In genomic region chr5:138758533-138758932, GRCm38 (mm10) we compare ENCODE assay signal across 15 mouse cellular contexts. TPM values are rescaled to one million over a fixed set of nuclear protein-coding genes. Genes with fewer than 3 reads are reported as not detected.
A peak's percentile ranks its signal among the peaks of the same experiment; 100 is the strongest.
DNase-seq lines count a peak whose midpoint lies in the region; ATAC-seq lines count a peak whose summit lies in the region.
"Had no signal": no experiment of that assay in that cellular context is flagged by ENCODE, and none has a peak within 500 bp of the region (broad histone marks: within the 10 kb centered on the region; RNA-seq: fewer than 3 reads in every experiment).

No protein-coding gene starts in this region.

- H3K27me3 ChIP-seq in kidney, embryonic 16.5 days (ENCODE audit: insufficient read depth, low read length): 0 out of 2 replicates have a peak, but pooled peaks cover 5% of the 10 kb centered on the region
- peaks cover 5% of the 10 kb centered on the region; the same call in 1 of the 2 replicates for H3K27me3 ChIP-seq in neural tube, embryonic 11.5 days (ENCODE audit: control insufficient read depth, insufficient read depth, low read length)
- no peaks in the 10 kb centered on the region for H3K27me3 ChIP-seq in midbrain, embryonic 15.5 days (replicated peaks)

- peaks cover 18% of the 10 kb centered on the region; the same call in 1 of the 2 replicates for H3K36me3 ChIP-seq in kidney, embryonic 16.5 days (ENCODE audit: insufficient read depth, low read length)
- no peaks in the 10 kb centered on the region for H3K36me3 ChIP-seq in neural tube, embryonic 11.5 days (ENCODE audit: control insufficient read depth, insufficient read depth, low read length)
- H3K36me3 ChIP-seq in midbrain, embryonic 15.5 days (replicated peaks): peaks cover 16% of the 10 kb centered on the region
- H3K36me3 ChIP-seq: embryonic facial prominence, embryonic 13.5 days; limb, embryonic 12.5 days had no signal

- no peak overlapping the region for H3K4me2 ChIP-seq in kidney, embryonic 16.5 days (replicated peaks; ENCODE audit: low read depth, low read length)
- peak overlapping the region; percentile 5; the same call in 1 of the 2 replicates for H3K4me2 ChIP-seq in neural tube, embryonic 11.5 days (ENCODE audit: low read depth)
- peak overlapping the region; percentile 88 for H3K4me2 ChIP-seq in midbrain, embryonic 15.5 days
- H3K4me2 ChIP-seq: embryonic facial prominence, embryonic 13.5 days; limb, embryonic 12.5 days; lung, embryonic 14.5 days had no signal

- DNase-seq in kidney, adult 9 months: peak; percentile 22
- DNase-seq in neural tube, embryonic 11.5 days (ENCODE audit: low spot score): no peak
- DNase-seq in neural tube, embryonic 10.5 days (ENCODE audit: extremely low spot score, low spot score): no peak
- no peak for DNase-seq in adrenal gland, postnatal 10 days
- DNase-seq in right cerebral cortex, postnatal 25 days: no peak
- DNase-seq: lung, embryonic 14.5 days; thymus, adult 2 months had no signal

- H3K27ac ChIP-seq in kidney, embryonic 16.5 days (ENCODE audit: low read length): no peak overlapping the region
- H3K27ac ChIP-seq in neural tube, embryonic 11.5 days (ENCODE audit: low read depth, low read length): no peak overlapping the region
- H3K27ac ChIP-seq in midbrain, embryonic 15.5 days: no peak overlapping the region
- H3K27ac ChIP-seq: embryonic facial prominence, embryonic 13.5 days; layer of hippocampus, adult 2 months; left cerebral cortex, adult 2 months; limb, embryonic 12.5 days had no signal

- 75% methylated on average over 3 of the region's 3 CpGs for WGBS in kidney, embryonic 16.5 days
- 70% methylated on average over 3 of the region's 3 CpGs for WGBS in neural tube, embryonic 11.5 days
- 71% methylated on average over 3 of the region's 3 CpGs for WGBS in midbrain, embryonic 15.5 days

- H3K9ac ChIP-seq in kidney, embryonic 16.5 days (replicated peaks; ENCODE audit: low read length): no peak overlapping the region
- no peak overlapping the region for H3K9ac ChIP-seq in neural tube, embryonic 11.5 days (ENCODE audit: low read length)
- no peak overlapping the region for H3K9ac ChIP-seq in midbrain, embryonic 15.5 days
- H3K9ac ChIP-seq: embryonic facial prominence, embryonic 13.5 days; limb, embryonic 12.5 days; lung, embryonic 14.5 days had no signal

- H3K9me3 ChIP-seq in kidney, embryonic 16.5 days (ENCODE audit: low read length): no peaks in the 10 kb centered on the region
- no peaks in the 10 kb centered on the region for H3K9me3 ChIP-seq in neural tube, embryonic 11.5 days (ENCODE audit: control insufficient read depth, low read length)
- H3K9me3 ChIP-seq in midbrain, embryonic 15.5 days: no peaks in the 10 kb centered on the region
- H3K9me3 ChIP-seq: embryonic facial prominence, embryonic 13.5 days; limb, embryonic 12.5 days had no signal

- H3K4me3 ChIP-seq in kidney, embryonic 16.5 days (ENCODE audit: low read length): no peak overlapping the region
- no peak overlapping the region for H3K4me3 ChIP-seq in neural tube, embryonic 11.5 days (ENCODE audit: low read depth, low read length)
- H3K4me3 ChIP-seq in midbrain, embryonic 15.5 days: 0 out of 2 replicates have a peak overlapping the region, but pooled peaks have one; percentile 91
- H3K4me3 ChIP-seq: embryonic facial prominence, embryonic 13.5 days; layer of hippocampus, adult 2 months; left cerebral cortex, adult 2 months; limb, embryonic 12.5 days had no signal

- H3K4me1 ChIP-seq in kidney, embryonic 16.5 days (ENCODE audit: insufficient read depth, low read length): peaks cover 31% of the 10 kb centered on the region
- H3K4me1 ChIP-seq in neural tube, embryonic 11.5 days (ENCODE audit: control insufficient read depth, insufficient read depth, low read length): peaks cover 16% of the 10 kb centered on the region
- peaks cover 64% of the 10 kb centered on the region for H3K4me1 ChIP-seq in midbrain, embryonic 15.5 days

- ATAC-seq in kidney, embryonic 16.5 days (ENCODE audit: low FRiP score, low TSS enrichment): no peak
- no peak for ATAC-seq in neural tube, embryonic 11.5 days (ENCODE audit: insufficient read depth, low FRiP score, low TSS enrichment)
- no peak for ATAC-seq in midbrain, embryonic 15.5 days (replicated peaks)
- ATAC-seq: CD4-positive, CD25-positive, alpha-beta regulatory T cell, adult 4 months; inflammation-experienced regulatory T-cells, adult 6 months had no signal

RNA-seq across cellular contexts. Expression of gene Fam20c, which starts 4.2 kb away (rescaled TPM):
- polyA plus RNA-seq in kidney, embryonic 16.5 days (2015; fragmentation: Nextera tagmentation; extraction: Ambion mirVana): 18.2 and 20.8 TPM in 2 replicates
- polyA plus RNA-seq in neural tube, embryonic 11.5 days (2014; fragmentation: Nextera tagmentation; extraction: Ambion mirVana): 25.5 and 28.2 TPM in 2 replicates
- 57.9 and 65.4 TPM in 2 replicates for polyA plus RNA-seq in midbrain, embryonic 15.5 days (2015; fragmentation: Nextera tagmentation; extraction: Ambion mirVana)
- total RNA-seq in adrenal gland, postnatal 10 days (2021): 10 to 100 TPM; 17.1 to 19.7 TPM
- polyA plus RNA-seq: CD4-positive, CD25-positive, alpha-beta regulatory T cell, adult 4 months; inflammation-experienced regulatory T-cells, adult 6 months had no signal
